Mouse (Mus musculus) thymus, adult 2 months (tissue): ENCODE results near the gene A630001G21Rik.

Experiments
- CTCF ChIP-seq: fragments of 200-500 bp; IDR thresholded peaks from 2 replicates; pipeline ENCODE4 v1.5.1; 2012; ENCODE audit warnings: mild to moderate bottlenecking, control low read depth, low read length, moderate library complexity, borderline replicate concordance; ENCODE audit not compliant: control insufficient read depth, poor library complexity, insufficient read depth; ENCODE audit errors: extremely low read depth
- POLR2A ChIP-seq: fragments of 200-500 bp; IDR thresholded peaks from 2 replicates; pipeline ENCODE4 v1.6.1; 2012; ENCODE audit warnings: mild to moderate bottlenecking, low read length, control low read depth, moderate library complexity; ENCODE audit not compliant: control insufficient read depth, poor library complexity, insufficient read depth; ENCODE audit errors: extremely low read depth

DNA sequence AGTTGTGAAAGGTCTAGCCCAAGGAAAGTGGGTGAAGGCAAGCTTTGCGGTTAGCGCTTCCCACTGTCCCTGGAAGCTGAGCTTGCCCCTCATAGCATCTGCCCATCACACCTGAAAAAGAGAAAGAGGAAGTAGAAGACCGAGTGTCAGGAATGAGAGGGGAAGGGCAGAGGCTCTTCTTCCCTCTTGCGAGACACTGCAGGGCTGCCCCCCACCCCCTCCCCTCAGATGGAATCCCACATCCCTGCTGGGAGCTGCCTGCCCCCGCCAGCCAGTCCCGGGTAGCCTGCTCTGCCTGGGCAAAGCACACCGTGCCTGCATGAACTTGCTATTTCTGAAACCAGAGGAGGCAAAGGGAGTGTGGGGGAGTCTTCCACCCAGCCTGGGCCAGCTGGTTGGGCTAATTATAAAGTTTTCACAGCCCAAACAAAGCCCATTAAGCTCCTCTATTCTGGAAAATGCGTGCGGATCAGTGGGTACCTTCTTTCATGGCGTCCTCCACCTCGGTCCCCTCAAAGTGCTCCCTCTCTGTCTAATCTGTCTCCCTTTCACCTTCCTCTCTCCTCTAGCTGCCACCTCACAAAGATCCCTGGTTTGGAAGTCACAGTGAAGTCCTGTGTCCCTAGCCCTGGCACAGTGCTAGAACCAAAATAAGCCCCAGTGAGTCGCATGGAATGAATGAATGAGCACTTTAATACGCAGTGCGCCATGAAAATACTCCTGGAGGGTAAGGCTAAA lies 20.0 kb downstream of the A630001G21Rik start:
- TF ChIP-seq POLR2A = no peak
- TF ChIP-seq CTCF = no peak
